Mouse (Mus musculus) stomach, postnatal 0 days (tissue): Measurements from ENCODE around the gene Slc38a3.

Experiments
- CTCF ChIP-seq: IDR thresholded peaks from 2 replicates; pipeline ENCODE4 v1.5.1; 2016; ENCODE audit warnings: antibody characterized with exemption, low read depth, mild to moderate bottlenecking, moderate library complexity
- EP300 ChIP-seq: optimal IDR thresholded peaks from 2 replicates; pipeline ENCODE3; 2016; ENCODE audit warnings: antibody characterized with exemption

DNA sequence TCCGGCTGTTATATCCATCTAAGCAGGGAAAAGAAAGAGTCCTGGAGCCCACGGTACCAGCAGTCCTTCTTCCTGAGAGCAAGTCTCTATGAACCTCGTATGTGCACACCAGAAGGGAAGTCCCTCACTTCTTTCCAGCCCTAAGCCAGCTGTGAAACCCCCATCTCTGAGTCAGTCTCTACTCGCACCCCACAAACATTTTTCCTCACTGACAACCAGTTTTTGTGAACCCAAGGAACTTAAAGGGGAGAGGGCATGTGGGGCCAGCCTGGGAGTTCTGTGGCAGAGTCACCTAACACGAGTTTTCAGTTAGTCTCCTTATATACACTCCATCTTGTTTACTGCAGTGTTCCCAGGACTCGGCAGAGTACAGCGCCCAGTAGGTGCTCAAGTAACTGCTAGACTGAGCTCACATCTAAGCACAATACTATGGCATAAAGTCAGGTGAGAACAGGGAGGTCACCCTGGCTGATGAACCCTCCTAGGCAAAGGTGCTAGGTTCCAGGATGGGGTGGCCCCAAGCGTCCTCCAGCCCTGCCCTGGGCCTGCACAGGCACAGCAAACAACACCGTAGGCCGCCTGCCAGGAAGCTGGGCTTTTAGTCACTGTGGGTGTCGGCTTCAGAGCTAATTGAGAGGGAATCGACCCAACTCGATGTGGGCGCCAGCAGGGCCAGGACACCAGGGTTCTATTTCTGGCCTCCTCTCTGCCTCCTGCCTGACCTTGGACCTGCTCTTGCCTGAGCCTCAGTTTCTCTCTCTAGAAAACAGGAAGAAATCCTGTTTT lies 34.2 kb upstream of the Slc38a3 start:
- TF ChIP-seq CTCF (no peak), EP300 (no peak)
